Mouse (Mus musculus) lung, postnatal 14 days (tissue): Measurements from ENCODE around the gene Pax4.
A peak's percentile ranks its signal among the peaks of the same experiment; 100 is the strongest.

Experiments used
- DNase-seq: peaks from one replicate; pipeline ENCODE4 v3.0.0; 2021

The Pax4 gene

DNA sequence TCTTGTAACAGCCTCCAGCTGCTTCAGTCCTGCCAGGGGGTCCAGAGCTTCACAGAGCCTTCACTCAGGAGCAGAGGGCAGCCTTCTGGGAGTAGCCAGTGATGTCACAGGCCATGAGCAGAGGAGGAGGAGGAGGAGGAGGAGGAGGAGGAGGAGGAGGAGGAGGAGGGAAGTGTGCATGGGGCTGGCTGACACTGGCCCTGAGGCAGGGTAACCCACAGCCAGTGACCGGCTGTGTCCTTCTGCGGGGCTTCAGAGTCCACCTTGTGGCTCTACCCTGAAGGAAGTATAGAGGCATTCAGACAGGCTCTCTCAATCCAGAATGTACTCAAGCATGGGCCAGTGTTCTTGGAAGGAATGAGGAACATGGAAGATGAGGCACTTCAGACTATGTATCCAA lies at the start of gene Pax4:
TSS of gene Pax4 (minus strand) at position 101 of the 400 bp plus-strand sequence.
- DNase-seq: no peak

DNA sequence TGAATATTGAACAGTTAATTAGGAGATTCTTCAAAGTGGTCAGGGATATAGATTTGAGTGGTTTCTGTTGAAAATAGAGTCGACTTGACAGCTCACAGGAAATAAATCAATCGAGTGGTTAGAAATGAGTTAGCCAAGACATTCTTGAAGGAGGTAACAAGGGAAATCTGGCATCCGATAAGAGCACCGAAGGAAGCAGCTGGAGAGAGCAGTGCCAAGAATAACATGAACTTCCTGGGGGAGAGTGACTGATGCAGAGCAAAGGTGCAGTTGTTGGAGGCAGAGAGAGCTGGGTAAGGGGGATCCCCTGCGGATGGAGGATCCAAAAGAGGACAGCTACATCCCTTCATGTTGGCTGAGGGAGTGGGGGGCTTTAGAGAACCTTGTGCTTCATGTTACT lies 48.7 kb upstream of the Pax4 start:
- peak; percentile 12 for DNase-seq

DNA sequence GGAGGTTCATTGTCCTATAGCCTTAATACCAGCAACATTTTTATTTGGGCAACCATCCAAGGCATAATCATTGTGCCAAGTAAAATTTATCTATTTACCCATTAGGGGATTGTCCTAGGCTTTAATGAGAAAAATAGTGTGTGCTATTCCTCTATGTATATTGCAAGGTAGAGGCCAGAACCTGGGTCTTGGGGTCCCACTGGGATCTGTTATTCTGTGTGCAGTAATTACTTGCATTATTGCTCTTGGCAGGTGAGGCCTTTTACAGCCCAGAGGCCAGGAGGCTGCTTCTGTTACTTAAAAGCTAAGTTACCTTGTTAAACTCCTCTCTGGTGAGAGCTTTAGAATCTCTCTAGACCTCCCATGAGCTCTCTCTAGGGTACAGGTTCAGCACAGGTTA lies 42.0 kb upstream of the Pax4 start:
- DNase-seq: no peak

DNA sequence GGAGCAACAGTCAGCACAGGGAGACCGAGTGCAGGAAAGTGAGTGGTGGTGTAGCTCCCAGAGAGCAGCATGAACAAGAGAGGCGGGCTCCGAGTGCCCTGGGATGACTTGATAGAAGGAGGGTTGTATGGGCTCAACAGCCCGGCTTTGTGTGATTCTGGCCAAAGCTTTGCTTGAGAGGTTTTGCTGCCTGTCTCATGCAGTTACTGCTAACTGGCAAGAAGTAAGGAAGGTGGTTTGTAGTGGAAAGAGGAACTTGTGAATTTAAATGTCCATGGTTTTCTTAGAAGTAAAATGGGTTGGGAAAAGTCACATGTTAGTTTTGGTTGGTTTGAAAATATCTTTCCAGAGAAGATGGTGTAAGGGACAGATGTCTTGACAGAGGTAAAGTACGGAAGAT lies 41.5 kb upstream of the Pax4 start:
- no peak for DNase-seq

DNA sequence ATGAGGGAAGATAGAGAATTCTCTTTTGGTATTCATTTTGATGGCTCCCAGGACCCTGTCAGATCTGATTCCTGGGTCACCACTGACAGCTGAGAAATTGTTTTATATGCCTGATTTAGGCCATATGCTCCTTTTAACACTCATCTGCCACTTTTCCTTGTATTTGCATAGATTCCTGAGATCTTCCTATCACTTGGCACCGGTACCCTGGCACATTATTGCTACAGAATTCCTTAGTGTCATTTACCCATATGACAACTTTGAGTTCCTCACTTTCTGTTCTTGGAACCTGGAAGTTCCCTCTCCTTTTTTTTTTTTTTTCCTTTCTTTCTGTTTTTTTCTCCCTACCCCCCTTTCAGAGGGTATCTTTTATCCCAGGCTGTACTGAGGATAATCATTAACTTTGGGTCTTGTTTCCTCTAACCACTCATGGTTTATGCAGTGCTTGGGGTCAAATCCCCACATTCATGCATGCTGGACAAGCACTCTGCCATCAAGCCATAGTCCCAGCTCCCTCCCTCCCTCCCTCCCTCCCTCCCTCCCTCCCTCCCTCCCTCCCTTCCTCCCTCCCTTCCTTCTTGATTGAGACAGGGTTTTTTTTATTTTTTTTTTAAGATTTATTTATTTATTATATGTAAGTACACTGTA lies 39.2 kb upstream of the Pax4 start:
- no peak for DNase-seq

DNA sequence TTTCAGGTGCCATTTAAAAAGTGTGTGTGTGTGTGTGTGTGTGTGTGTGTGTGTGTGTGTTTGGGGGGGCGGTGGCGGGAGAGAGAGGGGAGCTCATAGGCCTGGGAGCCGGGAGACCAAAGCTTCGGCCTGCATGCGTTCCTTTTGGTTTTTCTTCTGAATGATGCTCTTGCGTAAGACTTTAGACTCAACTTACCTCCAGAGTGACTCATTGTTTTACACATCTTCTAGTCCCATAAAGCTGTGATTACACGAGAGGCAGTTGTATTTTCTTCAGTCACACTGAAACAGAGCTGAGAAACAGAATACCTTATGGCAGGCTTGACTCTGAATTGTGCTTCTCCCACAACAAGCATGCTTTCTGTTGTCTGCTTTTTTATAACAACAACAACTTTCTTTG lies 37.8 kb upstream of the Pax4 start:
- no peak for DNase-seq

DNA sequence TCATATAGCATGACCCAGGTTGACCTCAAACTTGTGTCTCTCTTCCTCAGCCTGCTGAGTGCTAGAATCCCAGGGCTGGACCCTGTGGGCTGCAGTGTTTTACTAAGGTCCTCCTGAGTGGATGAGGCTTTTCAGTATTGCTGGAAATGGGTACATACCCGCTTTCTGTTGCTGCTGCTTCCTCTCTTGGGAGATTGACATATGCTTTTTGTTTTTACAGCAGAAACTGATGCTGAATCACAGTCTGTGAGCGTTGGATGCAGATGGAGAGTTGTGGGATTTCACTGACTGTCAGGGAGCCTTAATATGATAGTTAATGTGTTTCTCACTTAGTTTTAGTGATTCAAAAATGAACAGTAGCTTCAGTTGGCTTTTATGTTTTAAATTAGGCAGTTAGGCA lies 37.3 kb upstream of the Pax4 start:
- DNase-seq: no peak

DNA sequence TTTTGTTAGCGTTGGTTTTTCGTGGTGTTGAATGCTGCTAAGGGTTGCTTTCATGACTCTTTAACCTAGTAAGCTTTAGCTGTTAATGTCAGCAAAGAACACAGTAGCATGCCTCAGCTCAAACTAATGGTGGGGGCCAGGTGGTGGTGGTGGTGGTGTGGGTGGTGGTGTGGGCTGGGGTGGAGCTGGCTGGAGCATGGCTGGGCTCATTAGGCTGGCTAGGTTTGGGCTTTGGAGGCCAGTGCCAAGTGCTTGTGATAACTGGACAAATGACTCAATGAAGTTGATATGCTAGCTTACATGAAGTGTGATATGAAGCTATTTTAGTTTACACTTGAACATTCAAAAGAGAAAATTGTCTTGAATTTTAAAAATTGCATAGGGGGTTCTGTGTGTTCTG lies 36.9 kb upstream of the Pax4 start:
- DNase-seq: no peak

DNA sequence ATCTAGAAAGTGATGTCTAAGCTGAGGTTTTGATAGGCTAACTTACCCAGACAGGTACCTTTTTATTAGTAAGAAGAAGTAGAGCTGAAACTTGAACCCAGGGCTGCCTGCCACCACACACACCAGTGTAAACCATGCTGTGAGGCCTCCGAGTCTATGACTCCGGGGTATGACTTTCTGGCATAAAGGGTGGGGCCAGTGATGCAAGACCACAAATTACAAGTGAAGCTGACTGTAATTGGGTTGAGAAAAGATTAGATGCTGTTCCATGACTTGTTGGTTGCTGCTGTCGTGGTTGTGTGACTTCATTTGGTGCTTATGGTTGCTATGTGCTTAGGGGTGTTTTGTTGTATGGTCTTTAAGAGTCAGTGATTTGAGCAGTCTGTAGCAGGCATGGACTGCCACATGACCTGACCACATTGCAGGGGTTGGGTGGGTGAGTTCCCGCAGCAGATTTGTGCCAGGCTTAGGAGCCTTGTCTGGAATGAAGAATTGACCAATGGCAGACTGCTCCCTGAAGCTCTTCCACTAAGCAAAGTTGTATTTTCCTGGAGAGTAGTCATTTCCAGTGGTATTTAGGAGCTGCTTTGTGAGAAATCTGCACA lies 33.7 kb upstream of the Pax4 start:
- DNase-seq: no peak

DNA sequence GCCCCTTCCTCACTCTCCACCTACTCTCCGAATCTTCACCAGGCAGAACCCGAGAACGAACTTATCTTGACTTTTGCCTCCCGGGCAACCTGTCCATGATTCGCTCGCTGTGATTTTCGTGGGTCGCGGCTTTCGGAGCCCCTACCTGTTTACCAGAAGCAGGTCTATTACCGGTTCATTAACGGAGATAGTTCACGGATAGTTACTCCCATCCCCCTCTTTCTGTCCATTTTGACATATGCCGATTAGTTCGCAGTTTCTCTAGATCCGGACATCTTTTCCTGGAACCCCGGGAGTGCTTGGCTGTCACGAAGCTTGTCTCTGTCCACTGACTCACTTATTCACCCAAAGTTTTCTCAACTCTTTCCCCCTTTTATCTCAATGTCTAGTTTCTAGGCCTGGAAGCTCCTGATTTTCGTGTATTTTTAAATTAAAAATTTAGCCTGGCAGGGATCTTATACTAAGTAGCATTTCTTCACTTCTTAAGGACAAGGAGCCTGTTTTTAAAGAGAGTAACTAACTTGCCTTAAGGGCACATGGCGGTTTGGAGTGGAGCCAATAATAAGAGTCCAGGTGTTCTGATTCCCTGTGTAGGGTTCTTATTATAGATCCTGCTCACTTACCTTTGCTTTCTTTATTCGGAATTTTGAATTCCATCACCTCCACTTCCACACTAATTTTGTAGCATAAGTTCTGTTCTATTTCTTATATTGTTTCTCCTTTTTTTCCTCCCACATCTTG lies 31.8 kb upstream of the Pax4 start:
- no peak for DNase-seq

DNA sequence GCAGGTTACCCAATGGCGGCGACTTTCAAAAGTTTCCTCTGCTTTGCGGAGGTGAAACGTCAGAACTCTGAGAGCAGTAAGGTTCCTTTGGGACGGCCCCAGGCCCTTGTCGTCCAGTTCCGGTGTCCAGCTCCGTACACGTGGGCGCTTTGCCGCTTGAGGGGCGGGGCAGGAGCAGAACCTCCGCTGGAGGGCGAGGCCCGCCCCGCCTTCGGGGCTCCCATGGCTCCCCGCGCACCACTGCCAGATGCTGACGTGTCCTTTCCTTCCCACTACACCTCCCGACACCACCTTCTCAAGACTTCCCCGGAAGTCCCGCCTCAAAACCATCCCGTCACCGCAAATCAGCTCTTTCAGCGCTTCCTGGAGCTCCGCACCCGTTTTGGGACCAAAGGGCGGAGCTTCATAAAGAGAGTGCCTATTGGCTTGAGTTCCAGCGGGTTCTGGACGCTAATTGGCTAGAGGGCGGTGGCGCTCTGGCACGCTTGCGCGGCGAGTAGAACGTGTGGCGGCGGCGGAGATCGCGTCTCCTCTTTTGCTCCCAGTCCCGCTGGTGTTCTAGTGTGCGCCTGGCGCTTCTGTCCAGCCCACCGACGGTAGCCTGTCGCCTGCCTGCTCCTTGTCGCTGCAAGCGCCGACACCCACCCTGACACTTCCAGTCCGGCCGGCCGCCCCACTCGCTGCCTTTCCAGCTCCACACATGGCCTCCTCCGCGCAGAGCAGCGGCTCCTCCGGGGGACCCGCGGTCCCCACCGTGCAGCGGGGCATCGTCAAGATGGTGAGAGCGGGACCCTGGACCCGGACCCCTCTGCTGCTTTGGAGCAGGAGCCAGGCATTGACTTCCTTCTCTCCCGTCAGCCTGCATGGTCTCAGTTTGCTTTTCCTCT lies 31.0 kb upstream of the Pax4 start:
- peak; percentile 99 for DNase-seq

DNA sequence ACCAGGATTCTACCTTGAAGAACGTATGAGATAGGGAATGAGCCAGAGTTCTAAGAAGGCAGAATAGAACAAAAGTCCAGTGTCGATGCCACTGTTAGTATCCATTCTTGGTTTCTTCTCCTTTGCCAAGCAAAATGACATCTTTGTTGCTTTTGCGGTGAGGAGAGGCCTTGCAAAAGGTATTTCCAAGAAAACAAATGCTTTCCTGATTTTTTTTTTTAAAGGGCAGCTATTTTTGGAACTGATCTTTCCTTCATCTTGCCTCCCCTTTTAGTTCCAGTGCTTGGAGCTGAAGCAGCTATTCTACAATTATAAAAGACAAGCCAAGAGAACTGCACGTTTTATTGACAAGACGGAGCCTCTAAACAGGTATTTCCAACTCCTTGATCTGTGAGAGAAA lies 25.7 kb upstream of the Pax4 start, which contains the start of gene Snd1:
TSS of gene Snd1 (plus strand) at position 301 of the 400 bp plus-strand sequence.
- DNase-seq: no peak

DNA sequence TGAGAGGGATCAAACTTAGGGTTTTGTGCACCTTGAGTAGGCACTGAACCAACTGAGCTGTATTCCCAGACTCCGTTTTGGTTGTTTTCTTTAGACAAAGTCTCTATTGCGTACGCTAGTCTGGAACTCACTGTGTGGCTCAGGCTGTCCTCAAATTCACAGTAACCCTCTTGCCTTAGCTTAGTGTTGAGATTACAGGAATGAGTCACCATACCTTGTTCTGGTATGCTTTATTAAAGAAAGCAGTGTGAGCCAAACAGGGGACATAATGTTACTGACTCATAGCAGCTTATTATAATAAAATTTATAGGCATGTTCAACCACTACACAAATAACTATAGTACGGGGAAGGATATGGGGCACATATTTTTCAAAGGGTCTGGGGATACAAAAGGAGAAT lies 25.1 kb upstream of the Pax4 start:
- DNase-seq: no peak

DNA sequence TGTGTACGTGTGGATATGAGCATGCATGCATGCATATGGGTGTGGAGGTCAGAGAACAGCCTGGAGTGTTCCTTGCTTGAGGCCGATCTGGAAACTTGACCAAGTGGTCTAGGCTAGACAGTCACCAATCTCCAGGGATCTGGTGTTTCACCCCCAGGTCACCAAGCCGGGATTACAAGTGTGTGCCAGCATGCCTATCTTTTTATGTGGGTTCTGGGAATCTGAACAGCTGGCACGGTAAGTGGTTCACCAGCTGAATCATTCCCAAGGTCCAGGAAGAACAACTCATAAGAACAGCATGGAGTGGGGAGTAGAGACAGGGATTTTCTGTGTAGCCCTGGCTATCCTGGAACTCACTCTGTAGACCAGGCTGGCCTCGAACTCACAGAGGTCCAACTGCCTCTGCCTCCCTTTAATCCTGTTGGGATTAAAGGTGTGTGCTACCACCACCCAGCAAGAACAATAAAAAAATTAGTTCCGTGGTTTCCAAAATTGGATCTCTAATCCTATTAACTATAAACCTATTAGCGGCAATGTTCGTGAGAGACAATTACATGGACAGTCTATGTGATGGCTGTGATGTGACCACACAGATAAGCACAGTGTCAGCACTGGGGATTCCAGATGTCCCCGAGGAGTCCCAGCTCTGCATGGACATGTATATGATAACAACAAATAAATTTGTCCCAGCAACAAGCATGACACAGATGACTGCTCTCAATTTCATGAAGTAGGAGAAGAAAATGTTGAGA lies 22.3 kb upstream of the Pax4 start:
- no peak for DNase-seq

DNA sequence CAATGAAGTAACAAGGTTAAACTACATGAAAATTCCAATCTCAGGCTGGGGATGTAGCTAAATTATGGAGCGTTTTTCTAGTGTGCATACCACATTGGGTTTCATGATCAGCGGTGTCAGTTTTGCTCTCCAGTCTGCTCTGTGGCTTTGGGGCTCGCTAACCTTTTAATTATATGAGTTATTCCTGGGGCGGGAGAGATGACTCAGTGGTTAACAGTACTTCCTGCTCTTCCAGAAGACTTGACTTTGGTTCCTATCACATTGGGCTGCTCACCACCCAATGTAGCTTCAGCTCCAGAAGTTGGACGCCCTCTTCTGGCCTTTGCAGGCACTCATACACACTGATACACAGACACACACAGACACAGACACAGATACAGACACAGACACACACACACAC lies 21.5 kb upstream of the Pax4 start:
- no peak for DNase-seq

DNA sequence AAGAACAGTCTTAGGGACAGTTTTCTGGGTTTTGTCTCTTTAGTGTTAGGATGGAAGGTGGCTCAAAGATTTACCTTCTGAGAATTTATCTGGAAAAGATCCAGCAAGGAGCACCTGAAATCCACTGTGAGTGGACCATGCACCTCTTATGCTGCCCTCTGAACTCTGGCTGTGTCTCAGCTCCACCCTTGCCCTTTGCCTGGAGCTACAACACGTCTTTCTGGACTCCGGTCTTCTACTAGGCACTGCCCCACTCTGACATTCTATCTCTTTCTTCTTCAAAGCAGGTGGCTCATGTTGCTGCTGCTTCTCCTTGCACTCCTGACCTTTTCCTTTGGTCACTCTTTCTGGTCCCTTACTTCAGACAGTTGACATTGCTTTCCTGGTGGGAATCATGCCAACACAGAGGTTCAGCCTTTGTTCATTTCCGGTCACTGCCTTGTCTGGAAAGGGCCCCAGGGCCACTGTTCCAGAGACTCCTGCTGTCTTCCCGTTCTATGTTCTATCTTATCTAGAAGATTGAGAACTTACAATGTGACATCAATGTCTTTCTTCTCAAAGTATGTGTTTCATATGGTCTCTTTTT lies 21.0 kb upstream of the Pax4 start:
- no peak for DNase-seq

DNA sequence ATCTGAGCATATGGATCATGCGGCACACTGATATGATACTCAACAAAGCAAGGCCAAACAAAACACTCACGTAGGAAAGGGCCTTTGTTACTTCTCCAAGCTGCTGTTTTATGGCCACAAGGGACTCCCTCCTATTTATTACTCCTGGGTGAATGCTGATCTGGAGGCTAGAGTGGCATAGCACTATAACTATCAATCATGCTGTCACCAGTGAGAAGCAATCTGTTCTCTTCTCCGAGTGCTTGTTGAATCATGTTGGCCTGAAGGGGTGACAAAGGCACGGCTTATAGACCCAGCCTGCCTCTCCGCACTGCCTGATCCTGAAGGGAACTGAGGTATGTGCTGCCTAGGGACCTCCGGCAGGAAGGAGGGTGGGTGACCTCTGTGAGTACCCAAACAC lies 15.5 kb upstream of the Pax4 start:
- no peak for DNase-seq

DNA sequence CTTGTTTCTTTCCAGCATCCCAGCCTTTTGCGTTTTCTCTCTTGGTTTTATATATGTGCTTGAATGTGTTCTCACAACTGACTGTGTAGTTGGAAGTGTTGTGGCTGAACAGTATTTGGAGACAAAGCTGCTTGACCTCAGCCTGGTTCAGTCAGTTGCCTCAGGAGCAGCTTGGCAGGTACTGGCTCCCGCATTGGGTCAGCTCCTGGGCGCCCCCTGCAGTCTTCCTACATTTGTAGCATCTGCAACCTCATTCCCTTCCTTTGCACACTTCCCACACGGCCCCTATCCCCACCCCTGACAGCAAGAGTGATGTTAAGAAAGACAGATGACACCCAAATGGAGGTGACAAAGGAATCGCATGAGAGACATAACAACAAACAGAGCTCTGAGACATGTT lies 11.4 kb upstream of the Pax4 start:
- peak; percentile 82 for DNase-seq

DNA sequence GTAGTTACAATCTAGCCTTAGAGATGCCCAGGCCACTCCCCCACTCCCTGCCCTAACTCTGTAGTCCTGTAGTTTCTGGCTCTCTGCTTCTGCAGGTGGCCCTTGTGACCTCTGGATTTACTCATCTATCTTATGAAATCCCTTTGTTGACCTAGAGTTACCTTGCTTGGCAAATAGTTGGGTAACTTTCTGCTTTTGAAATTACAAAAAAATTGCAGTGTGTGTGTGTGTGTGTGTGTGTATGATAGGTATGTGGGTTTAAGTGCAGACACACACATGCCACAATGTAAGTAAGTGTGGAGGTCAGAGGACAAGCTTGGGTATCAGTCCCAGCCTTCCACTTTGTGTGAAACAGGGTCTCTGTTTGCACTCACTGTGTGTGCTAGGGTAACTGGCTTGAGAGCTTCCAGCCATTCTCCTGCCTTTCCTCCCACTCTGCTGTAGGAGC lies 10.1 kb upstream of the Pax4 start:
- DNase-seq: no peak

DNA sequence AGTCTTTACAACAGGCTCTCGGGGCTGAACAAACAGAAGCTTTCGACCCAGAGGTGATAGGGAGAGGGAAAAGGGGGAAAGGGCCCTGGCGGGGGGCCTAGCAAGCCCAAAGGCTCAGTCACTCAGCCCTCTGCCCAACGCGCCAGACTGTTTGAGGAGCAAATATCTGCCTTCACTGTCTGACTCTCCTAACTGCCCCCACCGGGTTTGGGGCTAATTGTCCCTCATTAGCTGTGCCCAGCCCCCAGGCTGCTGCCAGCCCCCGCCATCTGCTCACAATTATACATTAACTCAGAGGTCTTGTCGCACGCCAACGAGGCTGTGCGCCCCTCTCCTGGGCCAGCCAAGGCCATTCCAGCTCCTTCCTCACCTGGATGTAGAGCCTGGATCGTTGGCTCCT lies 1.8 kb upstream of the Pax4 start:
- DNase-seq: no peak

DNA sequence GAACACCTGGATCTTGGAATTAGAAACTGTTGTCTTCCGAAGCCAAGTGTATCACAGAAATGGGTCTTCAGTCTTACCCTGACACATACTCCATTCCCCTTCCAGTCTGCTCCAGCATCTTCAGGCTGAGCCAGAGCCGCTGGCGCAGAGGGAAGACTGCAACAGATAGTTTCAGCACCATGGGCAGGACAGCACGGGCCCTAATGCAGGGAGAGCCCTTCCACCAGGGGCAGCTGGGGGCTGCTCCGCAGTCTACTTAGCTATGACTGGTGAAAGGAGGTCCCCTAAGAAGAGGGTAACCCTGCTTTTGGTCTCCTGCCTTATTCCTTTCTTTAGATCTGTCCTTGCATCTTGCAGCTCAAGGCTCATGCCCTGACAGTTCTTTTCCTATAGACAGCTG lies 1.3 kb upstream of the Pax4 start:
- no peak for DNase-seq

DNA sequence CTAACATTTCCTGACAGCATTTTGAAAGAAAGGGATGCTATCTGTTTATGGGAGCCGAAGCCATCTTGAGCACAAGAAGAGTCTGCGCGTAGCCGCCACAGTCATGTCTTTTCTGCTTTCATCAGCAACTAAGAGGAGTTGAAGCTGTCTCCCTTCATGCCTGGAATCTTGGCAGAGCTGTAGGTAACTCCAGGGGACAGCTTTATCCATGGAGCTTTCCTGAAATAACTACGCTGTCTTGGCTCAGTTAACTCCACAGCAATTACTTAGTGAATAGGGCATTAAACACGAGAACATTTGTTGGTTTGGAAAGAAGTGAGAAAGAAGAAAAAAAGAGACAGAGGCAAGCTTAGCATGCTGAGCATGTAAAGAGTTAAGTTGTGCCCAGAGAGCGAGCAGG lies 1.2 kb downstream of the Pax4 start:
- no peak for DNase-seq
